Mouse (Mus musculus): ENCODE results near the gene Enkur.
A peak's percentile ranks its signal among the peaks of the same experiment; 100 is the strongest.

Gene Enkur

DNA sequence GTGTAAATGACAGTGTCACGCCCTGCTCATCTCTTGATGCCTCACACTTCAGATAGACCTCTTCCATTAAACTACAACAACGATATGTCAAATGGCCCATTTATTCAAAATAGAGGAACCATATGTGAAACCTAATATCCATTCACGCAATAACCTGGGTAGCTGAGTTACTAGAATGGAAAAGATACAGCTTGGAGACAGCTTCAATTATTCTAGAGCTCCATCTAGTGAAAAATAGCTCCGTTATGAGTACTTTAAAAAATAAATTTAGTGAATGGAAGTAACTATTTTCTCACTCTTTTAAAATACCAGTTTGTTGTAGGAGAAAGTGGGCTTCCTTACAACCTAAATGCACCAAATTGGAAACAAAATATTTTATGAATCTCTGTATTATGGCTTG is 16.6 kb downstream of the Enkur start:
- no peak for DNase-seq (ENCODE audit: low spot score in 2 of 2)

DNA sequence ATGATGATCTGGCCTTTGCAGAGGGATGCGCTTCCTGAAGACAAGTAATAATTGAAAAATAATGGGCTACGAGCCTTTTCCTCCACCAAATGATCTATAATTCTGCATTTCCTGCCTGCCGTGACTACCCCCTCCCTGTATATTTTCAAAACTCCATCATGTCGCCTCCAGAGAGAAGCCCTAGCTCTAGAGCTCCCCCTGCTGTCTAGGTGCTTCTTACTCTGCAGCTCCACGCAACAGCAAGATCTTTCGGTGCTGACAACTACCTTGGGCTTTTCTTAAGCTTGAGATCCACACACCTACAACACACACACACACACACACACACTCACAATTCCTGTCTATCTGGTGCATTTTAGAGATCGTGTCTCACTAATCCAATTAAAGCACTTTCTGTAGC is 17.6 kb downstream of the Enkur start:
- peak in 1 of 2 experiments; percentile 47 for DNase-seq (ENCODE audit: low spot score in 2 of 2)

DNA sequence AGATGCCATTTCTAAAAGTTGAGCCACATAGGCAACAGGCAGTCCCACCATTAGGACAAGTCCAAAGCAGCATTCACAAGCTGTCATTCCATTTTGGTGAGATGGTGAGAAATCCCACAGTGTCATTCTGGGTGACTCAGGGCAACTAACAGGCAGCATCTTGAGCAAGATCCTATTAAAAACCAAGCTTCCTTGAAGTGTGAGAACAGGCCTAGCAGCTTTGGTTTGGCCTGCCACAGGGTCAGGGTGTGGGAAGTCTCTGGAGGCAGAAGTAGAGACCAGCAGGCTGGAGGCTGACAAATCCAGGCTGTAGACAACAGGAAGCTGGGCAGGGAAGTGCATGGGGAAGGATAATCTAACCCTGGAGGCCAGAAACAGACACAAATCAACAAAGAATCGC is 22.4 kb downstream of the Enkur start:
- DNase-seq (ENCODE audit: low spot score in 2 of 2): no peak

DNA sequence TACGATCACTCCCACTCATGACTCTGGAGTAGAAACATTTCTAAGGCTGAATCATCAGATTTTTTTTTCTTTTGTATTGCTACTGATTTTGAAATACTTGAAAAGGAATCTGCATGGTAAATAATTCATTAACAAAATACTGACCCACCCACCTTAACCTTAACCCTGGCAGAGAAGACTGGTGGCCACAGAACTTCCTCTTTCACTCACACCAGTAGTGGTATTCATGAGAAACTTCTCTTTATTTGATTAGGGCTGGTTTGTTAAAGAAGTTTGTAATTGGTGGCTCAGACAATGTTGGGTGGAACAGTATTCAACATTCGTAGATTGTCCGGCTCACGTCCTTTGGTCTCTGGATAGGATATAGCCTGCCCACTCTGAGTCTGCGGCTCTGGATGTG is 26.0 kb downstream of the Enkur start:
- DNase-seq (ENCODE audit: low spot score in 2 of 2): no peak

DNA sequence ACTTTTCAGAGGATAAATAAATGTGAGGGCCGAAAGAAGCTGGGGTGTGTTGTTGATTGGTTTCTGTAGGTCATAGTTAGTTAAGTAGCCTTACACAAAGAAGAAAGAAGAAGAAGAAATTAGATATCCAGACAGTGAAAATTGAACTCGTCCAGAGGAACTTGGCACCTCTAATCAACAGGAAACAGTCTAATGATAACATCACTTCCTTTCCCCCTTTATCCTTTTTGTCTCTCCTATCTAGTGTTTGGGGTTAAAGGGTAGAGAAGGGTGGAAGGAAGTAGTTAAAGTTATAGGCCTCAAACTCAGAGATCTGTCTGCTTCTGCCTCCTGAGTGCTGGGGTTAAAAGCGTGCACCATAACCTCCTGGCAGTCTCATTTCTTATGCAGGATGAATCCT is 32.4 kb downstream of the Enkur start:
- no peak for DNase-seq (ENCODE audit: low spot score in 2 of 2)

DNA sequence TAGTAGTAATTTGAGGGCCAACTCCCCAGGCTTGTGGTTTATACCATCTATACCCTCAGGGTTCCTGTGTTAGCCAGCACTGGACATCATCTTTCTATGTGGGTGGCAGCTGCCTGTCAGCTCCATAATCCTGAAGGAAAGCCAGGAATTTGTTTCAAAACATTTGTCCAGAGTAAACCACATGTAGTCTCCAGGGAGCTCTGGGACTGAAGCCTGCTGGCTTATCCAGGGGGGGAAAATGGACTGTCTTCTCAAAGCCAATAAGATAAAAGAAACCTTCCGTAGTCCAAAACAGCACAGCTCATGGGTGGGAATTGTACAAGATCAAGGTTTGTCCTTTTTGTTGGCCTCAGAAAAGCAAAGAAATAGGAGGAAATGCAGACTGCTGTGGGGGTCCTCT is 37.2 kb downstream of the Enkur start:
- DNase-seq (ENCODE audit: low spot score in 2 of 2): no peak

DNA sequence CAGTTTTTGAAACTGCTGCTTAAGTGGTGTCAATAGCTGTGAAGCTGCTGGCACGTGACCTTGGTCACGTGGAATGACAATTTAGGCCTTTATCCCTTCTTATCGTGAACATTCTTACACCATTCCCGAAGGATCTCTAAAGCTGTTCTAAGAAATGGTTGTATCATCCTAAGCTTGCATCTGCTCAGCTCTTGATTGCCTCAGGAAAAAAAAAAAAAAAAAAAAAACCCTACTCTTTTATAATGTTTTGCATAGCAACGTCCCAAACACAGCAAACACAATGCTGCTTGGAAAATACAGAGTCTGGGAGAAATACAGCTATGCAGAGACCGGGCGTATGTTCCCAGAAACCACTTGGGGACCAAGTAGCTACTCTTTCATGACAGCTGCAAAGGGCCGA is 40.9 kb downstream of the Enkur start:
- no peak for DNase-seq (ENCODE audit: low spot score in 2 of 2)

DNA sequence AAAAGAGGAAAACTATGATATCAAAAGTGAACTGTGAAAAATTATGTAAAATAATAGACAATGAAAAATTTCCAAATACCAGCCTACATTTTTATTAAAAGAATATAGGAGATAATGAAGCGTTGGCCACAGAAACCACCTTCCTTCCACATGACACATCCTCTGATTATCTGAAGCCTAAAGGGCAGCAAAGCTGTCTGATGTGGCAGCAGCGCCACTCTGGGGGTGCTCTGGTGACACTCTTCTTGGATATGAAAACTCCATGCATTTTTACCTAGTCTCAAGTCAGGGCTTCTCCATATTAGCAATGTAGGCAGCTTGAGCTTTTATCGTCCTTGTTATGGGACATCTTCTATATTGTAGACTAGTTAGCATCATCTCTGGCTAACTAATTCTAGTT is 51.7 kb downstream of the Enkur start:
- DNase-seq (ENCODE audit: low spot score in 2 of 2): no peak

DNA sequence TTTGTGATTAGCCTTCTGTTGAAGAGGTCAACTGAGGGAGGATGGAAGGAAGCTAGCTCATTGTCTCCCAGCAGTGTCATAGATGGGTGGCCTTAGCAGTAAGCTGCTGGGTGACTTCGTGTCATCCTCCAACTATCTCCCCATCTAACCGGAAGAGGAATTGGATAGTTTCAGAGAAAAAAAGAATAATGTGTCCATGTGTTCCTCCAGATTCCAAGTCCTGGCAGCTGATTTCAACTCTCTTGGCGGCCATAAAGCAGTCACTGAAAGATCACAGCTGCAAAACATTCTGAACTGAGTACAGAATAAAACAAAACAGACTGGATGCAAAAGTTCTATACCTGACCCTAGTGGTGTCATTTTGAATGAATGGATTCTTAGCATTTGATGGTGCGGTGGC is 58.0 kb downstream of the Enkur start:
- DNase-seq (ENCODE audit: low spot score in 2 of 2): no peak

DNA sequence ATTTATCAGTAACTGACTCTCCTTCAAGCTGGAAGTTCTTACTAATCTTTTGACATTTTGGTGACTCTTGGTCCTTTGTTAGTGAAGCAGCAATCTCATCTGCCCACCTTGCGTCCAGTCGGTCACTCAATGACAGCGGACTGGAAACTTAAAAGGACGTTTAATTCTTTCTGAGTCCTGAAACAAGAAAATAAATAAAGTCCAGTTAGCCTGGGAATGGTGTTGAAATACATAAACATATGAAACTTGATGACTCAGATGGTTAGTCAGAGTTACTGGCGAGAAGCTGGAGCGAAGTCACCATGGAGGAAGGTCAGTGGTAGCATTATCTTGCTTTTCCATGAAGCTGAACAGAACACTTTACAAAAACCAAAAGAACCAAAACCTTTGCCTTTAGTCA is 58.7 kb downstream of the Enkur start:
- no peak for DNase-seq (ENCODE audit: low spot score in 2 of 2)

DNA sequence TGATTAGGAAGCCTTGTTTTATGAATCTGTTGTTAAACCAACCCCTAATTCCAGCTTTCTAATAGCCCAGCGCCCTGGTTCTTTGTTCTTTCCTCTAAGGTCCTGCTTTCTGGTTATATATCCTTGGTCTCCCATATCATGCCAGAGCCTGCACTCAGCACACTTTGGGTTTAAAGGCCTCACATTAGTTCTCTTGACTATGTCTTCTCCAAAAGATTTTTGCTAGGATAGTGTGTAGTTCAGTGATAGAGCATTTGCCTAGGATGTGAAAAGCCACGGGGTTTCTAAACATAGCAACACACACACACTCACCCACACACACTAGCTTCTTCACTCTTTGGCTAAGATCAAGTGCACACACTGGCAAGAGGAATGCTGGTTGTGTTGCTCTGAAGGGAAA is 62.5 kb downstream of the Enkur start:
- DNase-seq (ENCODE audit: low spot score in 2 of 2): no peak

DNA sequence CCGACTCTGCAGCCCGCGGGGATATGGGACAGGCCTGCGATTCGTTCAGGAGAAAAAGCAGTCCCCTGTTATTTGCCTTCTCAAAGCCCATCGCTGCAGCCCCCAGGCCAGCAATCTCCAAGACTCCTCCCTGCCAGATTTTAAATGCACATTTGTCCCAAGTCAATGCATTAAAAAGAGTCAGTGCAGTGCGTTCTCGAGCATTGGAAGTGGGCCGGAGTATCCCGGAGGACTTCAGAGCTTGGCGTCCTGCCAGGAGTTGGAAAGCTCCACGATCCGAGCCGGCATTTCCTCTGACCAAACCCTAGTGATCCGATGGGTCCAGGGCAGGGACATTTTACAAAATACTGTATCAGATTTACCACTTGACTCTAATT is 63.0 kb downstream of the Enkur start:
- peak; percentile 60 to 90 for DNase-seq (ENCODE audit: low spot score in 2 of 2)

DNA sequence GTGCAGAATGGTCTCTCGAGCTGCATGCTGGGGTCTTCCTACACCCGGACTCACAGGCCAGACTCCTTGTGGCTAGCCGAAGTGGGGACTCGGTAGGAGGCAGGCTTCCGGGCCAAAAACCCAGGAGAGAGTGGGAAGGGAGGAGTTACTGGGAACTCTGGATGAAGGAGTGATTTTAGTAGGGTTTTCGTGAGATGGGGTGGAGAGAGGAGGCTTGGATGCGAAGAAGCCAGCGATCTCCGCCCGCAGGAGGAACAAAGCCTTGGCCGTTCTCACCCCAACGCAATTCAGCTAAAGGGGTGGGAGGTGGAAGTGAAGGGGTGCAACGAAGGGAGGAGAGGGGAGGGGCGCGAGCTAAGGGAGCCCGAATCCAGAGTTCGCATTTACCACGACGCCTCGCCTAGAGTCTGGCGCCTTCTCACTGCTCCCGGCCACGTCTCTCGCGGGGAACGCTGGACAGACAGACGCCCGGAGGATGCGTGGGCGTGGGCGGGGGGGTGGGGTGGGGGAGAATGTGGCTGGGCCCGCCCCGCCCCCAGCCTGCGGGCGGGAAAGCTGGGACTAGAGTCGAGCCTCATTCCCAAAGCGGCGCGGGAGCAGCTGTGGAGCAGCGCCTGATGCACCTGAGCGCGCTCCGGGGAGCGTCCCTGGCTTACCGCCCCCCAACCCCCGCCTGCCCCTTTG is 63.5 kb downstream of the Enkur start:
- peak; percentile 28 to 45 for DNase-seq (ENCODE audit: low spot score in 2 of 2)

DNA sequence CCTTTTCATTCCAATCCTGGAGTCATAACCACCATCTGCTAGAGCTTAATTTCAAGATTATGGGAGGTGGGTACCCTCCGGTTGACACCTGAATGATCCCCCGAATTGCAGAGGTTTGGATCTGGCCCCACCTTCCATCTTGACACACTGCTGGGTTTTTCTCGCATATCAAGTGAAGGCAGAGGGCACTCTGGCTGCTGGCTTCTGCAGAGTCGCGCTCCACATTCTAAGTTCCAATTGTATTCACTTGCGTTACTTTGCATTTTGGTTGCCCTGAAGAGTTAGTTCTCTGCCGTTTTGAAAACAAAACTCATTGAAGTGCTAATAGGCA is 64.0 kb downstream of the Enkur start:
- no peak for DNase-seq (ENCODE audit: low spot score in 2 of 2)
